Mouse (Mus musculus): ENCODE results near the gene Klf15.
A peak's percentile ranks its signal among the peaks of the same experiment; 100 is the strongest.

The Klf15 gene

DNA sequence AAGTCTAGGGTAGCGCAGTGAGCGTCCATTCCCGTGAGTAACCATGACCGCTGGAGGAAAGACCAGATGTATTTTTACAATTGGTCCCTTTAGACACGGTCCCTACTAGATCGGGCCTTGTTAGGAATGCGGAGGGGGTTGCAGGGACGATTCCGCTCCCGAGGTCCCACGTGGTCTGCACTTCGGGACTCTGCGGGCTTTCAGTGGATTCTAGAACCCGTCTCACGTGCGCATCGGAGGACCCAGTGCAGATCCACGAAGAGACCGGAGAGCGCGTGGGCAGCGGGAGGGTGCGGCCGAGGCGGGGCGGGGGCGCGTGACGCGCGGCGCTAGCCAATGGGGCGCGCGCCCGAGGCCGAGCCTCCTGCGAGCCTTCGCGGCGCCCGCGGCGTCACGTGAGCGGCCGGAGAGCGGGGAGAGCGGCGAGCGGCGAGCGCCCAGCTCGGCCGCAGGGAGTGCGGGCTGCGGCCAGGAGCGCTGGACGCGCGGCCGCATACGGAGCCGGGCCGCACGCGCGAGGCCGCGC, at the start of gene Klf15:
Gene Klf15, plus strand, starts transcription at position 396 of the 526 bp plus-strand sequence.
- peak; percentile 58 for DNase-seq (ENCODE audit: low spot score)

DNA sequence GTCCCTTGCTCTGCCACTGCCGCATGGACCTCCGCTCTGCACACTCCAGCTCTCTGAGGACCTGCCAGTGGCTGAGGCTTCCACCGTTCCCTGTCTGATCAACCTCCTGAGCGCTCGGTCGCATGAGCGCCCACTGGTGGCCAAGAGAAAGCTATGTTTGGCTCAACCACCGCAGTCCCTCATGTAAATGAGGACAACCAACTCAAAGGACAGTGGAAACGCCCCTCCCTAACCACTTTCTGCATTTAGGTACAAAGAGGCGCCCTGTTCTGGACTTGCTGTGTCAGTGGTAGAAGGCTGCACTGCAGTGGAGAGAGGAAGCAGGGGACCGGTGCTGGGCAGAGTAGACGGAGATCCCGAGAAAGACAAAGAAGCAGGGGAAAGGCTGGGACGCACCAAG, 39.8 kb upstream of the Klf15 start:
- DNase-seq (ENCODE audit: low spot score) = peak; percentile 62

DNA sequence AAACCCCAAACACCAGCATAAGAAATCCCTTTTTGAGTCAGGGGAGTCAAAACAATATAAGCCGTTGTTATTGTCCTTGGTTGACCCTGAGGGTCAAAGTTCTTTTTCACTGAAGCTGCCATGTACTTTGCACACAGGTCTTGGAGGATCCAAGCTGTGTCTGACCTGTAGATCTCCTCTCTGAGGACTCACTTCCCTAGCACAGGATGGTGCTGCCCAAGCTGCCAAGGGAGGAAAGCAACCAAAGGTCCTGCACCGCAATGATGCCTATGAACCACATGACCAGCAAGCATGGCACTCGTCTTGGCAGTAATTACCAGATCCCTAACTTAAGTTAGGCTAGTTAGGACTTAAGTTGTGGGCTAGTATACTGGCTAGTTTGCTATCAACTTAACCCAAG, 37.0 kb upstream of the Klf15 start:
- no peak for DNase-seq (ENCODE audit: low spot score)

DNA sequence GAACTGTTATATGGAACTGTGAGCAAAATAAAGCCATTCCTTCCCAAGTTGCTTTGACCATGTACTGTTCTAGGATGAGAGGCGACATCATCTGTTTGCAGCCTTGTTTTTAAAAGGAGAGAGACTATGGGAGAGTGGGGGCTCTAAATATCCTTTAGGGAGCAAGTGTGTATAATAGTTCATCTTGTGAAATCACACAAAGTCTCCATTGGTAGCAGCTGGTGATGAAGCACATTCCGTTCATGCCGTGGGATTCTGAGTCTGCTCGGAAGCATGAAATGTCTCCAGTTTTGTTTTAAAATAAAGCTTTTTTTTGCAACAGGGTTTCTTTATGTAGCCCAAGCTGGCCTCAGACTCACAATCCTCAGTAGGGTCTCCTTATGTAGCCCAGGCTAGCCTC, 36.4 kb upstream of the Klf15 start:
- DNase-seq (ENCODE audit: low spot score) = no peak

DNA sequence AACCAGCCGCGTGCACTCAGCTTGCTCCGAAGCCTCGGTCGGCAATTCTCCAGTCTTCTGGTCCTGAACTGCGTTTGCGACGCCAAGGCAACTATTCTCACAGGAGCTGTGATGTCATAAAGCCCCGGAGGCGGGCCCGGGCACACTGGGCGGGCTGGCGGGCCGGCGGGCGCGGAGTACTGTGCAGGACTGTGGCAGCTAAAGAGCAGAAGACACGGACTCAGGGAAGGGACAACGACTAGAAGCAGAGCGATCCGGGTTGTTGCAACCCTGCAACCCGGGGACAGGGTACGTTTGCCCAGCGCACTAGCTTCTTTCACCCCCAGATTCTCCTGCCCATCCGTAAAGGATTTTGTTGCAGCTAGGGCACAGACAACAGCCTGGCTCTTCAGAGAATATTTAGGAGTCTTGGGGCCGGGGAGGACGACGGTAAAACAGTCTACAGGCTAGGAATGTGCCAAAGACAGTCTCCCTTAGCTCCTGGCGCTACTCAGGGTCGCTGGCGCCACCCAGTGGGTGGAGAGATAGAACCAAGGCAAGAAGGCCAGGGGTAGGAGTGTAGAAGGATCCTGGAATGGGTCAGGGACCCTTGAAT, 33.9 kb upstream of the Klf15 start, which contains the start of gene Cfap100:
Gene Cfap100, minus strand, starts transcription at position 418 of the 595 bp plus-strand sequence.
- DNase-seq (ENCODE audit: low spot score) = peak; percentile 52

DNA sequence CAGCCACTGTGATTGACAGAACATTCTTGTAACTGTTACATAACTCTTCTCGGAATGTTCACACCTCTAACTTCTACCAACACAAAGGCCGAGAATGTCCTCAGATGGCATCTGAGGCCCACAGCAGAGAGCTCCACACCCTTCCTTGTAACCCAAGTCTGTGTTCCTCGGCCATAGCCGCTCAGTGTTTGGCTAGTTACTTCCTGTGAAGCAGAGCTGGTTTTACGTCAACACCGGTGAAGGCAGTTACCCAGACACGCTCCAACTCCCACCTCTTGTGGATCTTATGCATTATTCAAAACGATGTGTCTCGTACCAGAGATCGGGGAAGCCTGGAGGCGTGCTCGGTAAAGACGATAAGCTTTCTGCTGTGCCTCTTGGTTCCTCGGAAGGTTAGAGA, 32.5 kb upstream of the Klf15 start:
- no peak for DNase-seq (ENCODE audit: low spot score)

DNA sequence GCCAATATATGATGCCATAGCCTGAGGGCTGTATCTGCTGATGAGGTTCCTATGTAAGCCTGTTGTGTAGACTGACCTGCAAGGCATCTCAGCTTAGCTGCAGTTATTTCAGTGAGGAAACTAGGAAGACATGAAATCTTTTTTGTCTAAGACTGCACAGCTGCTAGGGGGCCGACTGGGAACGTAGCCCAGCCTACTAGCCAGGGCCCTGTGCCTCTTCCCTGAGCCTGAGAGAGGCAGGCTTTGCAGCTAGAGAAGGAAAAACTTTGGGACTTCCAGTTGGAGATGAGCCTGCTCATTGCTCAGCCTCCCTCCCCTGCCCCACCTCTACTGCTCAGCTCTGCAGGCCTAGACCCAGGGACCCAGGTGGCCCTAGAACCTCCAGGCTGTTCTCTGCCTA, 30.9 kb upstream of the Klf15 start:
- DNase-seq (ENCODE audit: low spot score) = no peak

DNA sequence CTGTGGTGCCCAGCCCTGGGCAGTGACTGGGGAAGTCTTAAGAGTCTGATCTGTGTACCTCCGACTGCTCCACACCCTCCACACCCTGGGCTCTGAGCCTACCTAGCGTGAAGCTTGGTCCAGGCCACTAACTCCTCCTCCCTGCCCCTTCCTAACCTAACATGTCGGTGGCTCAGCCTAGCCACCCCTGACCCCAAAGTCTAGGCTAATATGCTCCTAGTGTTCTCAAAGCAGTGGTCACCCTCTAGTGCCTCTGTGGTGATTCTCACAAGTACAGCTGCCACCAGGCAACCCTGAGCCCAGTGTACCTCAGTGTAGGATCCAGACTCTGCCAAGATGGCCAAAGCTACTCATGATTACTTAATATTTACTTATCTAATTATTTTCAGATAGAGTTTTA, 27.7 kb upstream of the Klf15 start:
- DNase-seq (ENCODE audit: low spot score) = no peak

DNA sequence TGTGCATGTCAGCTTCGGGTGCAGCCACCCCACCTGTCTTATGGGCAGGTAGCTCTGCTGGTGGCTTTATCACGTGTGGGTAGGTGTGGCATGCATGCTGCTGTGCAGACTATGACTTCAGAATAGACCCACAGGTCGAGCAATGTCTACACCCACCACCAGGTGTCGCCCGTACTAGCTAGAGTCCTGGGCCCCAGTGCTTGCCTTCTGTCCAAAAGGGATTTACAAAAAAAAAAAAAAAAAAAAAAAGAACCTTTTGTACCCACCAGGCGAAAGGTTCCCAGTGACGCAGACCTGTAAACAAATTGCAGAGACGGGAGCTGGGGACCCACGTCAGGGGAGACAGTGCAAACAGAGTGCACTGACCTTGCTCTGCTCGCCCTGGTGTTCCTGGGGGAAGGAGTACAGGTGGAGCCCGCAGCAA, 27.2 kb upstream of the Klf15 start:
- peak; percentile 71 for DNase-seq (ENCODE audit: low spot score)

DNA sequence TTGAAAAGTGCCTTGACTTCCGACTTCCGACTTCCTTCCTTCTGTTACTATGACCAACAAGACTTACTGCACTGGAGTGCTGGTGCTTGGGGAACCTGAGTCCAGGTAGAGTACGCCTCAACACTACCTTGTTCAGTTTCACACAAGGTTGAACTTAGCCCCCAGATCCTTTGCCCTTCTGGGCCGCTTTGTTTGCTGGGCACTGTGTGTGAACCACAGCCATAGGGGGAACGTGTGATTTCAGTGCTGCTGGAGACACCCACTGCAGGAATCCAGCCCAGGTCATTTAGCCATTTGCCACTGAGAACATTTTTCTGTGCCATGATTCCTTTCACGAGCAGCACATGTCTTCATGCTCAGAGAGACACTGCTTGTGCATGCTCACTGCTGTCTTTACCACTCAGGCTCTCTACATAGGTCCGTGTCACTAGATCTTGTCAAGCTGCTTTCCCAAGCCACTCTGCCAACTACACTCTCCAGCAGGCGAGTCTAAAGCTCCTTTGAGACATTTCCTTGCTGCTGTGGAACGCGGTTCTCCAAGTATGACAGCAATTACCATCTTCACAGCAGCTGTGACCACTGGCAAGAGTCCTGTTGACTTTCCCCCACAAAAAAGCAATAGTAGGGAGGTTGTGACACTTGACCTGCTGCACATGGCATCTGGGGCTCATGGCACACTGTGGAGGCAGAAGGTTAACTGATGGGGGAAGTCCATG, 26.0 kb upstream of the Klf15 start:
- no peak for DNase-seq (ENCODE audit: low spot score)

DNA sequence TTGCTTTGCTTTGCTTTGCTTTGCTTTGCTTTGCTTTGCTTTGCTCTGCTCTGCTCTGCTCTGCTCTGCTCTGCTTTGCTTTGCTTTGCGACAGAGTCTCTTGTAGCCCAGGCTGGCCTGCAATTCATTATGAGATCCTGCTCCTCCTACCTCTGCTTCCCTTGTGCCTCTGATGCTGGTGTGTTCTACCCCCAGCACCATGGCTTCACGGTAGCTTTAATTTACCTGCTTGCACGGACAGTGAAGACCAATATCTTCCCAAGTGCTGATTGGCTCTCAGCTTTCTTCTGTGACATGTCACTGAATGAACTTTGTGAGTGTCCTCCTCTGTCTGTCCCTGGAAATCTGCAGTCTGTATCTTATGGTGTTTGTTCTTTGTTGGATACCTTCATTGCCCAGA, 25.3 kb upstream of the Klf15 start:
- DNase-seq (ENCODE audit: low spot score) = no peak

DNA sequence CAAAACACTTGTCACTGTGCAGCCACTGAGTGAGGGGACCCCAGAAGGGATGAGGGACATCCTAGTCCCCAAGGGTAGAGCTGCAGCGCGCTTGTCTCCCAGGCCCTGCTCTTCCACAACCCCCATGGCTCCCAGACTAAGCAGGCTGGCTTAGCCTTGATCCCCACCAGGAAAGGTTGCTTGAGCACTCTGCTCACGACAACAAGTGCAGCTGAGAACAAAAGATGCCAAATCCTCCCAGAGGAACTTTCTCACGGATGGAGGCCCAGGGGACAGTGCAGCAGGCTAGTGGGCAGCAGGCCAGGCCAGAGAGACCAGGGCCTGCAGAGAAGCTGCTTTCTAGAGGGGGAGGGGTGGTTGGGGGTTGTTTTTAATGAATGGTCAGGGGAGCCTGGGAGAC, 15.5 kb upstream of the Klf15 start:
- DNase-seq (ENCODE audit: low spot score) = no peak

DNA sequence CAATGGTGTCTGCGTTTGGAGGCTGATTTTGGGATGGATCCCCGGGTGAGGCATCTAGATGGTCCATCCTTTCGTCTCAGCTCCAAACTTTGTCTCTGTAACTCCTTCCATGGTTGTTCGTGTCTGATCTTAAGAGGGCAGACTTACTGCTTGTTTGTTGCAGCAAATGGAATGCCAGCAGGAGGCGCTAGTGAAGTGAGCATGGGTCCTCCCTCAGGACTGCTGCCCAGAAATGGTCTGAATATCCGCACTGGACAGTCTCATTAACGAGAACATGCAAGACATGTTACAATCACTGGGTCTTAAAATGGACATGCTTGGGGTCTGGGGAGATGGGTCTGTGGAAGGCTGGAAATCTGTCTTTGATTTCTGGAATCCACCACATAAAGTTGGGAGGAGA, 12.2 kb upstream of the Klf15 start:
- peak; percentile 84 for DNase-seq (ENCODE audit: low spot score)

DNA sequence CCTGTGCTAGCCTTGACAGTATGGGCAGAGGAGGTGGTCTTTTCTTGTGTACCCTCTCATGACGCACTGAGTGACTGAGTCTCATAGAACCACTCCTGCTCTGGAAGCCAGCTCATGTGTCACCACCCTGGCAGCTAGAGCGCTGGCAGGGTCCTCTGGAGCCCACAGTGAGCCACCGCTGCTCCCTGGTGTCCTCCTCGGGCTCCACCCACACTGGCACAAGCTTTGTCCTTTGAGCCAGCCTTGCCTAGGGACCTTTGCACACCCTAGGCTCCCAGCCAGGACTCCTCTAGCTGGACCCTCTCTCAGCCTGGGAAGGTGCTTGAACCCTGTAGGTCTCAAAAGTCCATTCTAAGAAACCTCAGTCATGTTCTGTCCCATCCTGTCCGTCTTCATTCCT, 11.7 kb upstream of the Klf15 start:
- no peak for DNase-seq (ENCODE audit: low spot score)

DNA sequence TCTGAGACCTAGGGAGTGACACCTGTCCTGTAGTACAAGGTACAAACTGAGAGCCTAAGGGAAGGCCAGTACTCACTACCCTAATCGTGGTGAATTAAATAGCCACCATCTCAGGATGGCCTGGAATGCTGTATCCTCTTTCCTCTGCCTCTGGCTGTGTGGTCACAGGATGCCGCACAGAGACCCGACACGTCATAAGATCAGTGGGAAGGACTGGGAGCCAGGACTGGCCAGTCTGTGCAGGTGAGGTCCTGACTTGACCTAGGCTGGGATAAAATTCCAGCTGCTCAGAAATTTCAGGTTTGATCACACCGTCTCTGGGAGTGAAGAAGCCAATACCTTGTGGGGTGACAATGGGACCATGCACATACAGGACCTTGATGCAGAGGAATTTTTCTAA, 10.9 kb upstream of the Klf15 start:
- DNase-seq (ENCODE audit: low spot score) = no peak

DNA sequence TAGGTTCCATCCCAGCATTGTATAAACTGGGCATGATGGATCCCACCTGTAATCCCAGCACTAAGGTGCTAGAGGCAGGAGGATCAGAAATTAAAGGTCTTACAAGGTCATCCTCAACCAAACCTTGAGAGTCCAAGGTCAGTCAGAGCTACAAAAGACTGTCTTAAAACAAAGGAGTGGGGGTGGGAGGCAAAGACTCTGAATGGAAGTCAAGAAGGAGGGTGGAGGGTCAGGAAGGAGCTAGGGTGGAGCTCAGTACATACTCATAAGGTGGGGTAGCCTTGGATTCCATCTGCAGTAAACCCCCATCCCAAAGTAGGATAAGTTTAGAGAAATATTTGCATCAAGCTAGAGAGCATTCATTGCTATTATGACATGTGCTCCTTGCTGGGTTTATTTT, 9.8 kb upstream of the Klf15 start:
- no peak for DNase-seq (ENCODE audit: low spot score)

DNA sequence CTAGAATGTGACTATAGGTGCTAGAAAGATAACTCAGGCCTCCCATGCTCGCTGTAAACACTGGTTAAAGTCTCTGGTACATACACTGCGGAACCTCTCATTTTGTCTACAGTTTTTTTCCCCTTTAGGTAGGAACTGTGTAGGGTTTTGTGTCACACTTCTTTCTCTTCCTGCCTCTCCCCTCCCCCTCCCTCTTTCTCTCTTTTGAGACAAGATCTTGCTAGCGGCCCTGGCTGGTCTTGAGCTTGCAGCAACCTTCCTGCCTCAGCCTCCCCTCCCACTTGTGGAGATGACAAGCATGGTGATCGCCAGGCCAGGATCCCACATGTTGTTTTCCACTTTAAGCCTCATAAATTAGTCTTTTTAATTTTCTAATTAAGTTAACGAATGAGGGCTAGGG, 8.6 kb upstream of the Klf15 start:
- DNase-seq (ENCODE audit: low spot score) = no peak

DNA sequence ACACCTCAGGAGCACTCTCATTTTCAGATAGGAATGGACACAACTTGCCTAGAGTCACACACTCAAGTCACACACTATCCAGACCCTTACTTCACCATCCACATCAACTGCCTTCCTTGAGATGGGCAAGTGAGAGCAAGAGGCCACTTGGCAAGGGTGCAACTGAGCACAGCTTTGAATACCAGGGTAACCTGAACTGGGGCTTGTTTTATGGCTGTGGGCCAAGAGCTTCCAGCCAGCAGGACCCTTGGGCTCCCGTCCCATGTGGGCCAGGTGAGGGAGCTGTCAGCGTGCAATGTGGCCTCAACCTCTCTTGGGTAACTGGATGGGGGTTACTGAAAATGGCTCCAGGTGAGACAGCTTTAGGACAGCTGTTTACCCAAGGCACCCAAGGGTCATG, 5.0 kb upstream of the Klf15 start:
- DNase-seq (ENCODE audit: low spot score) = no peak

DNA sequence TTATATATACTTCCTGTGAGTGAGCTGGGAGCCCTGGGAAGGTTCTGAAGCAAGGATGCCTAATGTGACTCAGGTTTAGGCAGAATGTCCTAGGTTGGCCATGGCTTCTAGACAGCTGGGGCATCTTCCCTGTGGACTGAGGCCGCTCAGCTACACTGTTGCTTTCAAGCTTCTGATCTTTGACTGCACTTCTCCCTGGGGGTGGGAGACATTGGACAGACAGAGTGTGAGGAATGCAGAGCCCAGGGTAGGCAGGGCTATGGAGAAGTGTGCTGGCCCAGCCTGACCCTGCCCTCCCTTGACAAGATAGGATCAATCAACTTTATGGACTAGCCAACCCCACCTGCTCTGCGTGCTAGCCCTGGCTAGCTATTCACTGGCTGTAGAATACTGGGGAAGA, 1.2 kb upstream of the Klf15 start:
- no peak for DNase-seq (ENCODE audit: low spot score)

DNA sequence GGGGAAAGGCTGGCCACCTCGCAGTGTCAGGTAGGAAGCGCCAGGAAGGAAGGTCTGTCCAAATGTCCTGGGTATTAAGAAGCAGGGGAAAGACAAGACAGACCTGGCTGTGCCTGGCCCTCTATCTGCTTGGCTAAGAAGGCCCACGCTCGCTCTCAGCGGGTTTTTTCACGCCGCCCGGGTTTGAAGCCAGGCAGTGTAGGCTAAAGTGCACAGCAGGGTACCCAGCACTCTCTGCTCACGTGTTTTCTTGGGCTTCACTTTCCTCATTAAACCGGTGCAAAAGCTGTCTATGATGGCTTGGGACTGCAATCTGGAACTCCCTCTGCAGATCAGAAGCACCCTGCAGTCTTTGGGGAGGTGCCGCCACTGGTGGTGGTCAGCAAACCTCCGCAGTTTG, 605 bp upstream of the Klf15 start:
- no peak for DNase-seq (ENCODE audit: low spot score)

DNA sequence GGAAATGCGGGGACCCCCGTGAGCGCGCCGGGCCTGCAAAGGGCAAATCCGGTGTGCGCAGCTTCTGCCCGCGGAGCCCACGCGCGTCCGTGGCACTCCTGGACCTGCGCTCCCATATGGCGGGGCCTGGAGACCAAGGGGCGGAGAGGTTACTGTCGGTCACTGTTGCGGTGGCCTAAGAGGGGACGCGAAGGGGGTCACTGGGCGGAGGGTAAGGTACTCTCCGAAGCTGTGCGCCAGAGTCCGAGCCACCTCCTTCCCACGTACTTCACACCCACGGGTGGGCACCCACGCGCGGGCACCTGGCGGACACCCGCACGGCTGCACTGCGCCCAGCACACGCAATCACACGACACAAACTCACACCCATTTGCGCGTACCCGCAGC, 458 bp downstream of the Klf15 start:
- no peak for DNase-seq (ENCODE audit: low spot score)

DNA sequence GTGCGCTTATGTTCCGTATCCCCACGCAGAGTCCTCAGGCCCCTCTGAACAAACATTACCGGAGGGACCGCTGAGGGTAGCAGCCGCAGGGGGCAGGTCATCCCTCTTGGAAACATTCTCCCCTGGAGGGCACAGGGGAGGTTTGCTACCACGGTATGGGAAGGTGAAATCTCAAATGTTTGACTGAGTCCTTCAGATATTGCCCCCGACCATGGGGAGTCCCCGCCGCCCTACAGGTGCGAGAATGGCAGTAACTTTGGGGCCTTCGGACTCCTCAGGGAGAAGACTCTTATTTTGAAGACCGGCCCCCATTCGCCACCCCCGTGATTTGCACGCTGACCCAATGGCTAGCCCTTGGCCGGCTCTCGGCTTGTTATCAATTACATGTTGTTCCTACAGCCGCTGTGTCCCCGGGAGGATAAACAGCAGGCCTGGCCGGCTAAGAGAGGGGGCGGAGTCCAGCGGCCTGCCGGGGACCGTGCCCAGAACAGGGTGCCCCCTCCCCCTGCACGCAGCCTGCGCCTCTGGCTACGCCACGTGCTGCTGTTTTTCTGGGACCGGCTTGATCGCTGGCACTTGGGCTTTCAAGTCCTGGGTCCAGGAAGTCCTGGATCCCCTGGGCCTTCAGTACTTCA, 969 bp downstream of the Klf15 start:
- peak; percentile 78 for DNase-seq (ENCODE audit: low spot score)

DNA sequence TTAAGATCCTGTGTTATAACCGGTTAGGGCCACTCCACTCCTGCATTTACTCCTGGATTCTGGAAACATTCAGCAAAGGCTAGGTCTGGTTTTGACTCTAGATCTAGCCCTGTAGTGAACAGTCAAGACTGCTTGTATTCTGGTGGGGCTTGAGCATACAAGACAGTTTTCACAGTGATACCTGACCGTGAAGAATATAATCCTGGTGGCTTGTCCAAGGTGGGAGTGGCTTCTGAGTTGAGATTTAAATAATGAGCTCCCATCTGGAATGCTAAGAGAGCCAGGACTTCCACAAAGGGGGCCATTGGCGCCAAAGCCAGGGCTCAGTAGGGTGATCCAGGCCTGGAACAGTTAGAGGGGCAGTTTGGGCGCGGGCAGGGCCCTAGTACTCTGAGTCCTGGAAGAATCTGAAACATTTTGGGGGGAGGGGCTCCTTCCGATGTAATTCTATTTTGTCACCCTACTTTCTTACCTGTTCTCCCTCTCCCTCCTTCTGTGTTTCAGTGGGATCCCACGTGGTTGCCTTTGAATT, 1.6 kb downstream of the Klf15 start:
- DNase-seq (ENCODE audit: low spot score) = no peak
